ENCODE assay signal across 11 mouse cellular contexts in genomic region chr7:130043397-130044234, GRCm38 (mm10).
DNase-seq lines count a peak whose midpoint lies in the region; ATAC-seq lines count a peak whose summit lies in the region.
"Had no signal": no experiment of that assay in that cellular context is flagged by ENCODE, and none has a peak within 500 bp of the region (broad histone marks: within the 10 kb centered on the region; RNA-seq: fewer than 3 reads in every experiment).

No protein-coding gene starts in this region.

- peak; percentile 26 for DNase-seq in hindbrain, embryonic 11.5 days (ENCODE audit: low spot score)
- DNase-seq in kidney, postnatal 4 days: peak; percentile 56 to 71
- peak; percentile 37 for DNase-seq in lung, postnatal 25 days (ENCODE audit: low spot score)
- no peak for DNase-seq in adipocyte (ENCODE audit: low spot score)
- DNase-seq in adrenal gland, adult (ENCODE audit: inconsistent age in 2 of 2, low spot score in 1 of 2): no peak
- DNase-seq in thymus, postnatal 10 days (ENCODE audit: low spot score in 2 of 2): no peak
- DNase-seq: layer of hippocampus, adult 9-11 months; thymus, postnatal 36 days had no signal

- H3K4me3 ChIP-seq in hindbrain, embryonic 11.5 days (ENCODE audit: low read depth, low read length): no peak overlapping the region
- H3K4me3 ChIP-seq in hindbrain, embryonic 12.5 days: no peak overlapping the region
- H3K4me3 ChIP-seq in embryonic facial prominence, embryonic 13.5 days: no peak overlapping the region
- H3K4me3 ChIP-seq: forebrain, embryonic 15.5 days had no signal

- no peaks in the 10 kb centered on the region for H3K27me3 ChIP-seq in hindbrain, embryonic 11.5 days (ENCODE audit: control insufficient read depth, insufficient read depth, low read length)
- peaks cover 8% of the 10 kb centered on the region; the same call in 1 of the 2 replicates for H3K27me3 ChIP-seq in hindbrain, embryonic 12.5 days
- H3K27me3 ChIP-seq in embryonic facial prominence, embryonic 13.5 days: no peaks in the 10 kb centered on the region
- H3K27me3 ChIP-seq: forebrain, embryonic 15.5 days had no signal

- no peaks in the 10 kb centered on the region; the same call in none of the 2 replicates for H3K4me1 ChIP-seq in hindbrain, embryonic 11.5 days (replicated peaks; ENCODE audit: control insufficient read depth, insufficient read depth, low read length)
- peaks cover 4% of the 10 kb centered on the region; the same call in 1 of the 2 replicates for H3K4me1 ChIP-seq in hindbrain, embryonic 12.5 days
- peaks cover 11% of the 10 kb centered on the region for H3K4me1 ChIP-seq in embryonic facial prominence, embryonic 13.5 days
- H3K4me1 ChIP-seq: forebrain, embryonic 15.5 days had no signal

- WGBS in hindbrain, embryonic 11.5 days: 69% methylated on average over 21 of the region's 21 CpGs
- 66% methylated on average over 21 of the region's 21 CpGs for WGBS in hindbrain, embryonic 12.5 days
- 49% methylated on average over 21 of the region's 21 CpGs for WGBS in embryonic facial prominence, embryonic 13.5 days

- no peak overlapping the region for H3K27ac ChIP-seq in hindbrain, embryonic 11.5 days (ENCODE audit: low read depth, low read length)
- H3K27ac ChIP-seq in hindbrain, embryonic 12.5 days: no peak overlapping the region
- 0 out of 2 replicates have a peak overlapping the region, but pooled peaks have one; percentile 44 for H3K27ac ChIP-seq in embryonic facial prominence, embryonic 13.5 days
- H3K27ac ChIP-seq: forebrain, embryonic 15.5 days had no signal

- H3K9me3 ChIP-seq in hindbrain, embryonic 11.5 days (ENCODE audit: control insufficient read depth, low read length): no peaks in the 10 kb centered on the region
- no peaks in the 10 kb centered on the region for H3K9me3 ChIP-seq in hindbrain, embryonic 12.5 days (replicated peaks)
- no peaks in the 10 kb centered on the region for H3K9me3 ChIP-seq in embryonic facial prominence, embryonic 13.5 days
- H3K9me3 ChIP-seq: forebrain, embryonic 15.5 days had no signal

- no peaks in the 10 kb centered on the region for H3K36me3 ChIP-seq in hindbrain, embryonic 11.5 days (ENCODE audit: control insufficient read depth, insufficient read depth, low read length)
- no peaks in the 10 kb centered on the region for H3K36me3 ChIP-seq in hindbrain, embryonic 12.5 days
- H3K36me3 ChIP-seq in embryonic facial prominence, embryonic 13.5 days: no peaks in the 10 kb centered on the region
- H3K36me3 ChIP-seq: forebrain, embryonic 15.5 days had no signal

- no peak overlapping the region for H3K4me2 ChIP-seq in hindbrain, embryonic 11.5 days (replicated peaks; ENCODE audit: low read depth, low read length)
- no peak overlapping the region for H3K4me2 ChIP-seq in hindbrain, embryonic 12.5 days (replicated peaks)
- H3K4me2 ChIP-seq in embryonic facial prominence, embryonic 13.5 days: no peak overlapping the region
- H3K4me2 ChIP-seq: forebrain, embryonic 15.5 days had no signal

- H3K9ac ChIP-seq in hindbrain, embryonic 11.5 days (ENCODE audit: low read depth, low read length): no peak overlapping the region
- H3K9ac ChIP-seq in hindbrain, embryonic 12.5 days: no peak overlapping the region
- no peak overlapping the region for H3K9ac ChIP-seq in embryonic facial prominence, embryonic 13.5 days
- H3K9ac ChIP-seq: forebrain, embryonic 15.5 days had no signal

- ATAC-seq in hindbrain, embryonic 11.5 days (ENCODE audit: low FRiP score): no peak
- no peak for ATAC-seq in hindbrain, embryonic 12.5 days (ENCODE audit: low FRiP score)
- ATAC-seq in embryonic facial prominence, embryonic 13.5 days (ENCODE audit: insufficient number of reproducible peaks, insufficient read depth, low FRiP score, low TSS enrichment, low read depth): no peak
- ATAC-seq: forebrain, embryonic 15.5 days had no signal

Comparison
In these comparisons a context has a peak if more than half of its experiments do, and no peak if none do; other contexts are left out.
1. DNase-seq: peak in hindbrain, embryonic 11.5 days (single experiment), kidney, postnatal 4 days (2 of 2) and lung, postnatal 25 days (single experiment); none in adipocyte (single experiment), adrenal gland, adult (0 of 2) and thymus, postnatal 10 days (0 of 2).